Mouse (Mus musculus) midbrain, embryonic 16.5 days (tissue): ENCODE data around the gene Dpep2nb. TPM values are rescaled to one million over a fixed set of nuclear protein-coding genes. Genes with fewer than 3 reads are reported as not detected.
"Not testable (repeated sequence)": the region's sequence is repeated elsewhere in the genome, so short reads cannot be mapped to it uniquely, and the experiment has no call there.

Experiments used
- ATAC-seq: fragments of 200-750 bp; cut with Nextera tagmentation; 2 replicates; pipeline ENCODE4 v1.8.0; 2017; ENCODE audit warnings: moderate TSS enrichment
- H3K27ac ChIP-seq: fragments of 300-500 bp; sonication (generic); 2 replicates; pipeline ENCODE4 v1.5.1; 2014; ENCODE audit warnings: mild to moderate bottlenecking, low read length, mixed read lengths
- H3K27me3 ChIP-seq: fragments of 300-500 bp; sonication (generic); 2 replicates; pipeline ENCODE4 v1.6.1; 2014; ENCODE audit warnings: low read depth, low read length, mixed read lengths; ENCODE audit not compliant: control insufficient read depth, insufficient read depth
- H3K36me3 ChIP-seq: fragments of 300-500 bp; sonication (generic); 2 replicates; pipeline ENCODE4 v1.6.1; 2014; ENCODE audit warnings: mild to moderate bottlenecking, low read length, moderate library complexity, mixed read lengths; ENCODE audit not compliant: control insufficient read depth, insufficient read depth
- H3K4me1 ChIP-seq: fragments of 300-500 bp; sonication (generic); 2 replicates; pipeline ENCODE4 v1.6.1; 2014; ENCODE audit warnings: mild to moderate bottlenecking, low read length, mixed read lengths; ENCODE audit not compliant: control insufficient read depth, insufficient read depth
- H3K4me2 ChIP-seq: fragments of 300-500 bp; sonication (generic); 2 replicates; pipeline ENCODE4 v1.6.1; 2014; ENCODE audit warnings: mild to moderate bottlenecking, low read length, mixed read lengths
- H3K4me3 ChIP-seq: fragments of 300-500 bp; sonication (generic); 2 replicates; pipeline ENCODE4 v1.5.1; 2014; ENCODE audit warnings: low read depth, mild to moderate bottlenecking, low read length, moderate library complexity, mixed read lengths
- H3K9ac ChIP-seq: fragments of 300-500 bp; sonication (generic); 2 replicates; pipeline ENCODE4 v1.6.1; 2014; ENCODE audit warnings: low read depth, low read length, mixed read lengths
- H3K9me3 ChIP-seq: fragments of 300-500 bp; sonication (generic); replicated peaks from 2 replicates; pipeline ENCODE4 v1.6.1; 2014; ENCODE audit warnings: mild to moderate bottlenecking, low read length, mixed read lengths; ENCODE audit not compliant: control insufficient read depth, poor library complexity, severe bottlenecking
- WGBS: fragments of 180-500 bp; shearing (Covaris S2); extraction: QIAGEN DNeasy Blood & Tissue Kit; methylation state at CpG from one replicate; pipeline ENCODE4 v1.1.7; 2014; 5-methylcytosine and 5-hydroxymethylcytosine counted together
- polyA plus RNA-seq: library from polyadenylated mRNA; unstranded; fragments of >200 nt; fragmentation: Nextera tagmentation; extraction: Ambion mirVana; gene quantifications from 2 replicates; pipeline ENCODE4 v1.2.1, GENCODE M21; 2015

Gene Dpep2nb
- polyA plus RNA-seq, 1 experiment from 2014 or later = 0.25 TPM

DNA sequence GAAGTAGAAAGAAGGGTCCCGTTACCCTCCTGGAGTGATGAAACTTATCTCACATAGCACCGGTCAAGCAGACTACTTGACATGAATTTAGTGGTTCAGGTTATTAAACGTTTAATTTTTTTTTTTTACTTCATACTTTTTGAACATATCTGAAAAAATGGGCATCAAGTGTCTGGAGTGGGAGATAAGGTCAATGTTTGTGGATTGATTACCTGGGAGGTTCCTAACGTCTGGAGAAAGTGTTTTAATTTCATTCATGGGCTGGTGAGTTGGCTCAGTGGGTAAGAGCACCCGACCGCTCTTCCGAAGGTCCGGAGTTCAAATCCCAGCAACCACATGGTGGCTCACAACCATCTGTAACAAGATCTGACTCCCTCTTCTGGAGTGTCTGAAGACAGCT is 6.4 kb upstream of the Dpep2nb start:
- not testable (repeated sequence) for H3K27me3 ChIP-seq, ATAC-seq, H3K27ac ChIP-seq, H3K36me3 ChIP-seq, H3K9me3 ChIP-seq, H3K9ac ChIP-seq
- peak overlapping the region; percentile 93 for H3K4me3 ChIP-seq
- H3K4me2 ChIP-seq = peak overlapping the region; percentile 97
- 84% methylated on average over 8 of the region's 8 CpGs for WGBS
- H3K4me1 ChIP-seq = peaks cover 16% of the 10 kb centered on the region

DNA sequence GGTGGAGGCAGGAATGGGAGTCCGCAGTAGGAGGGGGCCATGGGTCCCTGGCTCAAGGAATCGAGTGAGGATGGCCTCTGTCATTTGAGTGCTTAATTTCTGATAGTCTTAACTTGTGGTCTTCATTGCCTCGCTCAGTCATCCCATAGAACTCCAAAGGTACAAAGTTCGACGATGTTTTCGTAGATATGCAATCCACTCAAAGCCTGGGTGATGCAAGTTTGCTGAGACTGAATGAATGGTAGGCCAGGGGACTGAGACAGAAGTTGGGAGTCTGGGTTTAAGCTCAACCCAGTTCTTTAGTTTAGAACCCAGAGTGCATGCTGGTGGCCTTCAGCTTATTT is 5.8 kb upstream of the Dpep2nb start, which contains the start of gene Ddx28:
TSS of gene Ddx28 (minus strand) at position 240 of the 344 bp plus-strand sequence.
- Histone ChIP-seq H3K4me3 (peak within 1 kb of the TSS; percentile 93), H3K27ac (peak within 1 kb of the TSS; percentile 78), H3K27me3 (no peaks in the 10 kb centered on the region), H3K36me3 (peaks cover 4% of the 10 kb centered on the region; the same call in 1 of the 2 replicates), H3K4me1 (peaks cover 16% of the 10 kb centered on the region), H3K9me3 (no peaks in the 10 kb centered on the region), H3K4me2 (peak within 1 kb of the TSS; percentile 97), H3K9ac (peak within 1 kb of the TSS; percentile 87)
- no peak; the same call in 1 of the 2 replicates for ATAC-seq
- WGBS = 3% methylated on average over 6 of the region's 6 CpGs

GRCm38 (mm10) chr8:106010748-106011642 is 5.2 kb upstream of the Dpep2nb start:
- under 1% methylated on average over 74 of the region's 74 CpGs for WGBS
- Histone ChIP-seq H3K4me3 (peak overlapping the region; percentile 93), H3K9ac (peak overlapping the region; percentile 87), H3K4me1 (peaks cover 16% of the 10 kb centered on the region), H3K27ac (peak overlapping the region; percentile 78), H3K36me3 (0 out of 2 replicates have a peak, but pooled peaks cover 4% of the 10 kb centered on the region), H3K4me2 (peak overlapping the region; percentile 97), H3K9me3 (no peaks in the 10 kb centered on the region), H3K27me3 (no peaks in the 10 kb centered on the region)
- ATAC-seq = peak; percentile 96

DNA sequence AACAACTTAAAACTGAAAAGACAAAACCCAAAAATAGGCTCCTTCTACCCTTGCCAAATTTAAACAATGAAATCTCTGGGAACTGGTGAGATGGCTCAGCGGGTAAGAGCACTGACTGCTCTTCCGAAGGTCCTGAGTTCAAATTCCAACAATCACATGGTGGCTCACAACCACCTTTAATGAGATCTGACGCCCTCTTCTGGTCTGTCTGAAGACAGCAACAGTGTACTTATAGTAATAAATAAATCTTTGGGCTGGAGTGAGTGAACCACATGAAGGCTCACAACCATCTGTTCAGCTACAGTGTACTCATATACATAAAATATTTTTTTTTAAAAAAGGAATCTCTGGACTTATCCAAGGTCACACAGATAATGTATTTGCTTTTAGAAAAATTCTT is 2.1 kb upstream of the Dpep2nb start:
- H3K4me2 ChIP-seq, ATAC-seq, H3K9ac ChIP-seq, H3K36me3 ChIP-seq, H3K9me3 ChIP-seq, H3K27me3 ChIP-seq, H3K27ac ChIP-seq, H3K4me3 ChIP-seq: not testable (repeated sequence)
- WGBS = 55% methylated on average over 3 of the region's 3 CpGs
- H3K4me1 ChIP-seq = peaks cover 16% of the 10 kb centered on the region

- no peak for ATAC-seq
Measured at GRCm38 (mm10) chr8:106007135-106007534, 1.4 kb upstream of the Dpep2nb start.

GRCm38 (mm10) chr8:106006413-106006812 is 638 bp upstream of the Dpep2nb start:
- WGBS = 87% methylated on average over 4 of the region's 4 CpGs
- H3K9me3 ChIP-seq = no peaks in the 10 kb centered on the region
- ATAC-seq = no peak

More at GRCm38 (mm10) chr8:106007135-106007534, 1.4 kb upstream of the Dpep2nb start:
- no peaks in the 10 kb centered on the region for H3K36me3 ChIP-seq
- H3K9me3 ChIP-seq = no peaks in the 10 kb centered on the region
- H3K27me3 ChIP-seq = no peaks in the 10 kb centered on the region
- WGBS = 92% methylated on average over 3 of the region's 3 CpGs
- no peak overlapping the region for H3K4me3 ChIP-seq
- H3K9ac ChIP-seq = no peak overlapping the region
- peaks cover 16% of the 10 kb centered on the region for H3K4me1 ChIP-seq
- H3K4me2 ChIP-seq = no peak overlapping the region
- no peak overlapping the region for H3K27ac ChIP-seq

DNA sequence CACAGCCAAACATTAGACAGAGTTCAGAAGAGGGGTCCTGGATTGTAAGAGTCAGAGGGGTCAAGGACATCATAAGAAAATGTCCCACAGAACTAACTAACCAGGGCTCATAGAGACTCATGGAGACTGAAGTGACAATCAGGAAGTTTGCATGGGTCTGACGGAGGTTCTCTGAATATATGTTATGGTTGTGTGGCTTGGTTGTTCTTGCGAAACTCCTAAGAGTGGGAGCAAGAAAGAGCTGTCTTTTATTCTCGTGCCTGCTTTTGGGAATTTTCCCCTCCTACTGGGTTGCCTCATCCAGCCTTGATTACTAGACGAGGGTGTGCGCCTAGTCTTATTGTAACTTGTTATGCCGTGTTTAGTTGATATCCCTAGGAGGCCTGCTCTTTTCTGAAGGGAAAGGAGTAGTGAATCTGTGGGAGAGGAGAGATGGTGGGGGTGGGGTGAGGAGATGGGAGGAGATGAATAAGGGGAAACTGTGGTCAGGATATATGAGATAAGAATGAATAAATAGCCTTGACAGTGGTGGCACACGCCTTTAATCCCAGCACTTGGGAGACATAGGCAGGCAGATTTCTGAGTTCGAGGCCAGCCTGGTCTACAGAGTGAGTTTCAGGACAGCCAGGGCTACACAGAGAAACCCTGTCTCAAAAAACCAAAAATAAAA is 1.1 kb downstream of the Dpep2nb start:
- 81% methylated on average over 8 of the region's 8 CpGs for WGBS
- peaks cover under 1% of the 10 kb centered on the region; the same call in 1 of the 2 replicates for H3K4me1 ChIP-seq
- no peaks in the 10 kb centered on the region for H3K27me3 ChIP-seq
- no peak overlapping the region for H3K27ac ChIP-seq
- H3K36me3 ChIP-seq = no peaks in the 10 kb centered on the region
- no peak overlapping the region for H3K4me2 ChIP-seq
- no peak overlapping the region for H3K9ac ChIP-seq
- H3K4me3 ChIP-seq = no peak overlapping the region
- no peak for ATAC-seq
- H3K9me3 ChIP-seq = no peaks in the 10 kb centered on the region

More at GRCm38 (mm10) chr8:106006413-106006812, 638 bp upstream of the Dpep2nb start:
- Histone ChIP-seq H3K27me3 (no peaks in the 10 kb centered on the region), H3K4me2 (no peak overlapping the region), H3K36me3 (no peaks in the 10 kb centered on the region), H3K4me1 (peaks cover 11% of the 10 kb centered on the region), H3K9ac (no peak overlapping the region), H3K27ac (no peak overlapping the region), H3K4me3 (no peak overlapping the region)

DNA sequence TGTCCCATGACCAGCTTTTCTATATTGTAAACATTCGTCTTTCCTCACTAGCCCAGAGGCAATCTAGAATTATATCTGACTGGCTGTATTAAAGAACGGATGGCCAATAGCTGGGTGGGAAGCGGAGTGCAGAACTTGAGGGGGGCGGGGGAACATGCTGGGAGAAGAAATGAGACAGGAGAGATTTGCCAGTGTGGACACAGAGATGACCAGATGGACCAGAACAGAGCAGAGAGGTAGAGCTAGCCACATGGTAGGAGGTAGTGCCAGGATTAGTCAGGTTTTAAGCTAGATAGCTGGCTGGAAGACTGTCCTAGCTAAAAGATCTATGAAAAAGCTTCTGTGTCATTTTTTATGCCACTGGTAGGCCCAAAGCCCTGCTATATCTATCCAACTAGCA is 3.9 kb downstream of the Dpep2nb start:
- H3K9me3 ChIP-seq = no peaks in the 10 kb centered on the region
- H3K4me2 ChIP-seq = no peak overlapping the region
- H3K4me1 ChIP-seq = no peaks in the 10 kb centered on the region
- no peak overlapping the region for H3K9ac ChIP-seq
- H3K36me3 ChIP-seq = no peaks in the 10 kb centered on the region
- H3K27ac ChIP-seq = no peak overlapping the region
- no peak overlapping the region for H3K4me3 ChIP-seq
- WGBS = 79% methylated on average over 4 of the region's 4 CpGs
- no peaks in the 10 kb centered on the region for H3K27me3 ChIP-seq
- no peak for ATAC-seq

DNA sequence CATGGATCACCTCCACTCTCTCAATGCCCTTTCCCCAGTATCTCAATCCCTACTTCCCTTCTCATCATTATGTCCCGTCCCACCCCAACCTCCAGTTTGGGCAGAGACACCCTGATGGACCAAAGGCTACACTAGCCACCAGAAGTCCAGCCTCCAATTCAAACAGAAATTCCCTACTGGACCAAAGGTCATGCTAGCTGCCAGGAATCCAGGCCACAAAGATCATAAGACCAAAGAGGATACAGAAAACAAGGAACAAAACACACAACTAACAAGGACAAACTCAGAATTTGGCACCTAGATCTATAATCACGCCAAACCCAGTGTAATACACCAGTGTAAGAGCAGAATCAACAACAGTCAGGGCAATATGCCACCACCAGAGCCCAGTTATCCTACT is 6.8 kb downstream of the Dpep2nb start:
- no peak overlapping the region for H3K9ac ChIP-seq
- no peak for ATAC-seq
- 84% methylated on average over 2 of the region's 2 CpGs for WGBS
- H3K27ac ChIP-seq = no peak overlapping the region
- no peak overlapping the region for H3K4me2 ChIP-seq
- no peaks in the 10 kb centered on the region for H3K27me3 ChIP-seq
- no peak overlapping the region for H3K4me3 ChIP-seq
- no peaks in the 10 kb centered on the region for H3K4me1 ChIP-seq
- H3K9me3 ChIP-seq = no peaks in the 10 kb centered on the region
- H3K36me3 ChIP-seq = no peaks in the 10 kb centered on the region
